Mouse (Mus musculus): ENCODE data around the gene Gabpb1.

DNA sequence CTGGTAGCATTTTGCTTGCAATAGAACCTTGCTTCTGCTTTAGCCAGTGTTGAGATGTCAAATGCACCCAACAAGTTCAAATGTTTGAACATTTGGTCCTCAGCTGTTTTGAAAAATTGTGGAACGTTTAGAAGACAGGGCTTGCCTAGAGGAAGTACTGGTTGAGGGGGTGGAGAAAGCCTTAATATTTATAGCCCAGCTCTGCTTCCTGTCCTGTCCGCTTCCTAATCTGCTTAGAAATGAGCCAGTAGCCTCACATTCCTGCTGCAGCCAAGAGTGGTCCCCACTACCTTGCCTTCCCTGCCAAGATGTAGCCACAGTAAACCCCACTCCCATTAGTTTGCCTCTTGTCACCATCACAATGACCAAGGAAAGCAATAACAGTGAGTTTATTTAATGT is 6.2 kb upstream of the Gabpb1 start:
- TF ChIP-seq GABPA (IDR thresholded peaks at IDR 0.05; ENCODE audit: insufficient replicate concordance, low read depth, low read length) (no peak), MAX (IDR thresholded peaks at IDR 0.05; ENCODE audit: low read length) (no peak), UBTF (IDR thresholded peaks at IDR 0.05; ENCODE audit: low read depth, low read length) (no peak), POLR2A (IDR thresholded peaks at IDR 0.05; ENCODE audit: low read depth, low read length) (no peak), ZNF384 (IDR thresholded peaks at IDR 0.05; ENCODE audit: low read depth, low read length) (no peak), CTCF (conservative IDR thresholded peaks at IDR 0.05 in 1 of 2, IDR thresholded peaks at IDR 0.05 in 1 of 2; ENCODE audit: low read depth in 2 of 2, low read length in 2 of 2) (no peak), ZMIZ1 (IDR thresholded peaks at IDR 0.05; ENCODE audit: low read depth, low read length) (no peak), JUND (conservative IDR thresholded peaks at IDR 0.05; ENCODE audit: low read depth, low read length) (no peak), RAD21 (IDR thresholded peaks at IDR 0.05; ENCODE audit: low read depth, low read length) (no peak), TBP (conservative IDR thresholded peaks at IDR 0.05; ENCODE audit: low read depth, low read length) (no peak)
